Mouse (Mus musculus) heart, embryonic 12.5 days (tissue): Measurements from ENCODE around the gene Rogdi. TPM values are rescaled to one million over a fixed set of nuclear protein-coding genes. Genes with fewer than 3 reads are reported as not detected.

ENCODE experiments used
- ATAC-seq: fragments of 200-750 bp; cut with Nextera tagmentation; 2 replicates; pipeline ENCODE4 v1.8.0; 2017; ENCODE audit warnings: moderate TSS enrichment, moderate library complexity; ENCODE audit not compliant: insufficient number of reproducible peaks, low FRiP score
- H3K27ac ChIP-seq: fragments of 300-500 bp; sonication (generic); 2 replicates; pipeline ENCODE4 v1.5.1; 2016; ENCODE audit warnings: mild to moderate bottlenecking, moderate library complexity; ENCODE audit not compliant: poor library complexity, severe bottlenecking
- H3K27me3 ChIP-seq: fragments of 300-500 bp; sonication (generic); replicated peaks from 2 replicates; pipeline ENCODE4 v1.6.1; 2016; ENCODE audit warnings: mild to moderate bottlenecking, moderate library complexity
- H3K36me3 ChIP-seq: fragments of 300-500 bp; sonication (generic); 2 replicates; pipeline ENCODE4 v1.6.1; 2016; ENCODE audit warnings: mild to moderate bottlenecking, moderate library complexity
- H3K4me1 ChIP-seq: fragments of 300-500 bp; sonication (generic); replicated peaks from 2 replicates; pipeline ENCODE4 v1.6.1; 2016; ENCODE audit warnings: mild to moderate bottlenecking
- H3K4me2 ChIP-seq: fragments of 300-500 bp; sonication (generic); 2 replicates; pipeline ENCODE4 v1.6.1; 2016; ENCODE audit warnings: mild to moderate bottlenecking, moderate library complexity
- H3K4me3 ChIP-seq: fragments of 300-500 bp; sonication (generic); 2 replicates; pipeline ENCODE4 v1.5.1; 2016; ENCODE audit warnings: mild to moderate bottlenecking
- H3K9ac ChIP-seq: fragments of 300-500 bp; sonication (generic); 2 replicates; pipeline ENCODE4 v1.6.1; 2016; ENCODE audit warnings: mild to moderate bottlenecking, moderate library complexity
- H3K9me3 ChIP-seq: fragments of 300-500 bp; sonication (generic); replicated peaks from 2 replicates; pipeline ENCODE4 v1.6.1; 2016; ENCODE audit warnings: mild to moderate bottlenecking, moderate library complexity
- WGBS: fragments of 180-500 bp; shearing (Covaris S2); methylation state at CpG from one replicate; pipeline ENCODE4 v1.1.7; 2016; 5-methylcytosine and 5-hydroxymethylcytosine counted together
- polyA plus RNA-seq: library from polyadenylated mRNA; unstranded; fragments of >200 nt; fragmentation: Nextera tagmentation; extraction: Ambion mirVana; gene quantifications from 2 replicates; pipeline ENCODE4 v1.2.1, GENCODE M21; 2016

Rogdi gene
- polyA plus RNA-seq, 1 experiment from 2014 or later: 48.3 TPM

GRCm38 (mm10) chr16:4963797-4964709 lies 49.3 kb downstream of the Rogdi start, which contains the start of gene Anks3:
Gene Anks3 (minus strand): TSS chr16:4964205.
- Histone ChIP-seq H3K36me3 (peaks cover 10% of the 10 kb centered on the region; the same call in 1 of the 2 replicates), H3K9me3 (no peaks in the 10 kb centered on the region), H3K4me2 (peak within 1 kb of the TSS; percentile 88), H3K4me1 (peaks cover 17% of the 10 kb centered on the region), H3K27me3 (no peaks in the 10 kb centered on the region), H3K27ac (peak within 1 kb of the TSS; percentile 24), H3K4me3 (peak within 1 kb of the TSS; percentile 69), H3K9ac (peak within 1 kb of the TSS; percentile 85)
- under 1% methylated on average over 76 of the region's 76 CpGs for WGBS
- peak; percentile 98 for ATAC-seq

- Histone ChIP-seq H3K27me3 (no peaks in the 10 kb centered on the region), H3K9ac (peak overlapping the region; percentile 85), H3K9me3 (no peaks in the 10 kb centered on the region), H3K27ac (no peak overlapping the region), H3K4me3 (peak overlapping the region; percentile 69), H3K4me2 (peak overlapping the region; percentile 88), H3K4me1 (peaks cover 17% of the 10 kb centered on the region), H3K36me3 (peaks cover 11% of the 10 kb centered on the region; the same call in 1 of the 2 replicates)
- no peak for ATAC-seq
- WGBS: 38% methylated on average over 9 of the region's 9 CpGs
Measured at GRCm38 (mm10) chr16:4963346-4963745, 50.0 kb downstream of the Rogdi start.

- Histone ChIP-seq H3K9ac (no peak overlapping the region), H3K27me3 (no peaks in the 10 kb centered on the region), H3K4me2 (no peak overlapping the region), H3K4me1 (peaks cover 16% of the 10 kb centered on the region), H3K27ac (no peak overlapping the region), H3K4me3 (no peak overlapping the region), H3K9me3 (no peaks in the 10 kb centered on the region), H3K36me3 (peaks cover 37% of the 10 kb centered on the region)
- 86% methylated on average over 8 of the region's 8 CpGs for WGBS
- no peak for ATAC-seq
Measured at GRCm38 (mm10) chr16:4960260-4960659, 53.1 kb downstream of the Rogdi start.

Other genes with a start within 250 kb of the Rogdi start
- gene Cdip1, start 223.3 kb downstream of the Rogdi start, polyA plus RNA-seq: 122 and 132 TPM in 2 replicates
- 0.11 and 0.57 TPM in 2 replicates for gene 4930562C15Rik, start 178.1 kb downstream of the Rogdi start, polyA plus RNA-seq
- 26.8 and 27.1 TPM in 2 replicates for gene Ubald1, start 133.2 kb downstream of the Rogdi start, polyA plus RNA-seq
- 114 and 116 TPM in 2 replicates for gene Mgrn1, start 127.3 kb downstream of the Rogdi start, polyA plus RNA-seq
- gene Nudt16l1, start 74.8 kb downstream of the Rogdi start, polyA plus RNA-seq: 92.3 and 97.3 TPM in 2 replicates
- 34.4 and 34.8 TPM in 2 replicates for gene Anks3, start 49.3 kb downstream of the Rogdi start, polyA plus RNA-seq
- not detected in 2 replicates for gene Sept12, start 15.7 kb downstream of the Rogdi start, polyA plus RNA-seq
- 2.0 and 3.7 TPM in 2 replicates for gene Smim22, start 6.3 kb downstream of the Rogdi start, polyA plus RNA-seq
- 111 and 114 TPM in 2 replicates for gene Glyr1, start 36.3 kb upstream of the Rogdi start, polyA plus RNA-seq
- gene Ubn1, start 36.5 kb upstream of the Rogdi start, polyA plus RNA-seq: 16.3 and 16.7 TPM in 2 replicates
- gene Ppl, start 118.9 kb upstream of the Rogdi start, polyA plus RNA-seq: 1.5 and 2.1 TPM in 2 replicates
- not detected in 2 replicates for gene Sec14l5, start 133.6 kb upstream of the Rogdi start, polyA plus RNA-seq
- gene Nagpa, start 190.5 kb upstream of the Rogdi start, polyA plus RNA-seq: 14.0 and 15.4 TPM in 2 replicates
- gene AU021092, start 208.7 kb upstream of the Rogdi start, polyA plus RNA-seq: 2.5 and 3.2 TPM in 2 replicates
- gene Alg1, start 220.1 kb upstream of the Rogdi start, polyA plus RNA-seq: 23.9 and 24.6 TPM in 2 replicates
- gene Eef2kmt, start 242.4 kb upstream of the Rogdi start, polyA plus RNA-seq: 17.2 and 19.5 TPM in 2 replicates